Mouse (Mus musculus) bone marrow, adult 2 months (tissue): Measurements from ENCODE around the gene Chrm2.

Experiments used
- CTCF ChIP-seq: fragments of 200-500 bp; IDR thresholded peaks from 2 replicates; pipeline ENCODE4 v1.5.1; 2011; ENCODE audit warnings: low read length, control low read depth; ENCODE audit not compliant: control insufficient read depth, insufficient read depth
- POLR2A ChIP-seq: fragments of 200-500 bp; IDR thresholded peaks from 2 replicates; pipeline ENCODE4 v1.6.1; 2011; ENCODE audit warnings: low read depth, mild to moderate bottlenecking, control low read depth, low read length, borderline replicate concordance; ENCODE audit not compliant: control insufficient read depth

- TF ChIP-seq CTCF (no peak), POLR2A (no peak)
Measured at GRCm38 (mm10) chr6:36507008-36507663, 119.3 kb downstream of the Chrm2 start.
